Mouse (Mus musculus) erythroid progenitor cell, adult 5-6 weeks (primary cell): ENCODE data around the gene Prss36. TPM values are rescaled to one million over a fixed set of nuclear protein-coding genes. Genes with fewer than 3 reads are reported as not detected.
"Not testable (repeated sequence)": the region's sequence is repeated elsewhere in the genome, so short reads cannot be mapped to it uniquely, and the experiment has no call there.

Experiments
- ATAC-seq: replicated peaks from 2 replicates; pipeline ENCODE4 v1.8.0; 2016; ENCODE audit warnings: moderate number of reproducible peaks, mild to moderate bottlenecking, moderate TSS enrichment, inconsistent platforms; ENCODE audit not compliant: poor library complexity, low FRiP score, severe bottlenecking
- total RNA-seq, 2 experiments: library from RNA; stranded (forward) in 1 of 2; stranded (reverse) in 1 of 2; fragments of 150-400 nt in 1 of 2; fragments of 186-747, 209-891 nt in 1 of 2; gene quantifications; 2 replicates each; pipeline versions ENCODE4 v1.2.3 to v1.2.4; 2015 to 2017; ENCODE audit warnings: low replicate concordance in 2 of 2

Gene Prss36
- total RNA-seq (2015; ENCODE audit: low replicate concordance) (3.8 TPM in 1 of 2 replicates, not detected in the other), total RNA-seq (2017; ENCODE audit: low replicate concordance) (not detected in 2 replicates)

GRCm38 (mm10) chr7:127946470-127947023, at the start of gene Prss36:
TSS of gene Prss36 (minus strand) at chr7:127946725.
- no peak for ATAC-seq

- no peak for ATAC-seq
Observed at GRCm38 (mm10) chr7:127993341-127993977, 46.9 kb upstream of the Prss36 start, which contains the start of gene Pycard. TSS of gene Pycard (minus strand) at chr7:127993867.

GRCm38 (mm10) chr7:127992488-127993340, 46.2 kb upstream of the Prss36 start:
- no peak for ATAC-seq

- ATAC-seq: peak; percentile 72
Observed at GRCm38 (mm10) chr7:127991643-127992487, 45.3 kb upstream of the Prss36 start.

GRCm38 (mm10) chr7:127988904-127989303, 42.4 kb upstream of the Prss36 start:
- no peak for ATAC-seq

- no peak for ATAC-seq
Observed at GRCm38 (mm10) chr7:127980606-127981005, 34.1 kb upstream of the Prss36 start.

- ATAC-seq: no peak
Observed at GRCm38 (mm10) chr7:127978856-127979255, 32.3 kb upstream of the Prss36 start.

GRCm38 (mm10) chr7:127974413-127974930, 27.9 kb upstream of the Prss36 start:
- no peak for ATAC-seq

- ATAC-seq: peak; percentile 61
Observed at GRCm38 (mm10) chr7:127967922-127968828, 21.6 kb upstream of the Prss36 start.

GRCm38 (mm10) chr7:127967004-127967921, 20.7 kb upstream of the Prss36 start, which contains the start of gene Fus:
TSS of gene Fus (plus strand) at chr7:127967457.
- ATAC-seq: peak; percentile 89

GRCm38 (mm10) chr7:127966371-127966918, 19.9 kb upstream of the Prss36 start:
- ATAC-seq: peak; percentile 18

- ATAC-seq: no peak
Observed at GRCm38 (mm10) chr7:127959364-127959763, 12.8 kb upstream of the Prss36 start.

- ATAC-seq: no peak
Observed at GRCm38 (mm10) chr7:127952864-127953581, 6.5 kb upstream of the Prss36 start.

GRCm38 (mm10) chr7:127944614-127945013, 1.9 kb downstream of the Prss36 start:
- ATAC-seq: no peak

GRCm38 (mm10) chr7:127942097-127942496, 4.4 kb downstream of the Prss36 start:
- not testable (repeated sequence) for ATAC-seq

GRCm38 (mm10) chr7:127936216-127936884, 10.2 kb downstream of the Prss36 start:
- ATAC-seq: no peak
